Mouse (Mus musculus): ENCODE data around the gene Id3. TPM values are rescaled to one million over a fixed set of nuclear protein-coding genes. Genes with fewer than 3 reads are reported as not detected.
A peak's percentile ranks its signal among the peaks of the same experiment; 100 is the strongest.
"Not testable (repeated sequence)": the region's sequence is repeated elsewhere in the genome, so short reads cannot be mapped to it uniquely, and the experiment has no call there.

Gene Id3
- polyA plus RNA-seq (2015; fragmentation: Nextera tagmentation; extraction: Ambion mirVana), result 110 and 114 TPM in 2 replicates

DNA sequence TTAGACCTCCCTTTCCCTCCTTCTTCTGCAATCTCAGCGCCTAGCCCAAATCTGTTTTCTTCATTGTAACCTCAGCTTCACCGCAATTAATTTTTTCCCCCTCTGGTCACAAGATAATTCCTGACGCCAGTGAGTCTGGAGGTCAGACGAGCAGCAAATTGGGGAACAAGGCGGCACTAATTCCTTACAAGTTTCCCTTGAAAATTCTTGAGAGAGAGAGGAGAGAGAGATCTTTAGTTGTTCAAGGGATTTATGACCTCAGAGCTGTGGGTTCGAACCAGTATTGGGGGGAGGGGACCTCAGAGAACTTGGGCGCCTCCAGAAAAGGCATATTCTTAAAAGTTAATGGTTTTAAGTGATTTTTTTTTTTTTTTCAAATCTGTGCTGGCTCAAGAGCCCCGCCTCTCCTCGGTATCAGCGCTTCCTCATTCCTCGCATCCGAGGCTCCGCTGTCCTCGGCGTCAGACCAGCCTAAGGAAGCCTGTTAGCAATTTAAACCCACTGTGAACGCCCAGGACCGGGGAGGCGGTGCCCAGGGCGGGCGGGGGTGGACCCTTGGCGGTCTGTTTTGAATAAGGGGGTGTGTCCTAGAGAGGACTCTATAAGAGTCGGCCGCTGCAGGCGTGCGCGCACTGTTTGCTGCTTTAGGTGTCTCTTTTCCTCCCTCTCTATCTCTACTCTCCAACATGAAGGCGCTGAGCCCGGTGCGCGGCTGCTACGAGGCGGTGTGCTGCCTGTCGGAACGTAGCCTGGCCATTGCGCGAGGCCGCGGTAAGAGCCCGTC is at the start of gene Id3:
Gene Id3 (plus strand): TSS at position 305 of the 784 bp plus-strand sequence.
- under 1% methylated on average over 39 of the region's 39 CpGs for WGBS
- H3K4me3 ChIP-seq (ENCODE audit: low read depth, low read length), result peak within 1 kb of the TSS; percentile 40
- no peaks in the 10 kb centered on the region for H3K9me3 ChIP-seq (replicated peaks; ENCODE audit: control insufficient read depth, low read length, poor library complexity, severe bottlenecking)
- peak; percentile 79 for ATAC-seq
- H3K4me2 ChIP-seq (ENCODE audit: low read length), result peak within 1 kb of the TSS; percentile 68
- peaks cover 29% of the 10 kb centered on the region for H3K4me1 ChIP-seq (ENCODE audit: control insufficient read depth, insufficient read depth, low read length)
- H3K27ac ChIP-seq (ENCODE audit: low read length), result peak within 1 kb of the TSS; percentile 65
- H3K36me3 ChIP-seq (ENCODE audit: control insufficient read depth, insufficient read depth, low read length), result no peaks in the 10 kb centered on the region
- peaks cover 8% of the 10 kb centered on the region; the same call in 1 of the 2 replicates for H3K27me3 ChIP-seq (ENCODE audit: control insufficient read depth, insufficient read depth, low read depth, low read length)
- peak within 1 kb of the TSS; percentile 62 for H3K9ac ChIP-seq (ENCODE audit: low read depth, low read length)

- Histone ChIP-seq H3K4me3 (ENCODE audit: low read depth, low read length) (no peak overlapping the region), H3K27ac (ENCODE audit: low read length) (peak overlapping the region; percentile 46; the same call in 1 of the 2 replicates), H3K4me1 (ENCODE audit: control insufficient read depth, insufficient read depth, low read length) (no peaks in the 10 kb centered on the region), H3K9ac (ENCODE audit: low read depth, low read length) (no peak overlapping the region), H3K36me3 (ENCODE audit: control insufficient read depth, insufficient read depth, low read length) (no peaks in the 10 kb centered on the region), H3K27me3 (ENCODE audit: control insufficient read depth, insufficient read depth, low read depth, low read length) (no peaks in the 10 kb centered on the region), H3K9me3 (replicated peaks; ENCODE audit: control insufficient read depth, low read length, poor library complexity, severe bottlenecking) (no peaks in the 10 kb centered on the region), H3K4me2 (ENCODE audit: low read length) (no peak overlapping the region)
- peak; percentile 66 for ATAC-seq
- 55% methylated on average over 18 of the region's 18 CpGs for WGBS
Observed at GRCm38 (mm10) chr4:136094519-136095219, 48.6 kb upstream of the Id3 start.

DNA sequence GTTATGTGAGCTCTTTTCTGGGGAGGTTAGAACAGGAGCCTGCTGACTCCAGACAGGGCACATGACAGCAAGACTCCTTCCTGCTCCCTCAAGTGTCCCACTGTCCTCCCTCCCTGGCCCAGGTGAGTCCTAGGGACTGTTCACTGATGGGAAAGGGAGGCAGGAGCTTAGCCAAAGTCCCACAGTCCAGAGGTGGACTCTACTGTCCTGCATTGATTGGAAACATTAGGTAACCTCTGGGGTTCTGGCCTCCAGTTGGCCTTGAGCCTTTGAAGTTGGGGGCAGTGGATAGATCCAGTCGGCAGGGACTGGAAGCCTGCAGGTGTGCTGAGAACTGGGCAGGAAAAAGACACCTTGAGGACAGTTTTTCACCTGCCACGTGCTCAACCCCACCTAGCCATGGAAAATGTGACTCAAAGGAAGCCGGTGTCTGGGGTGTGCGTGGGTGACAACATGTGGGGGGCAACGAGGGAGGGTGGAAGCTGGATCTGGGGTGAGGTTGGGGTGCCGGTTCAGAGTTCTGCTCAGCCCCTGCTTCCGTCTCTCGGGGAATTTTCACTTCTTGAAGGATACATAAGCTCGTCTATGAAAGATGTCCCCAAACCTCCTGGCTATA is 47.7 kb upstream of the Id3 start:
- no peak overlapping the region for H3K4me2 ChIP-seq (ENCODE audit: low read length)
- H3K27me3 ChIP-seq (ENCODE audit: control insufficient read depth, insufficient read depth, low read depth, low read length), result no peaks in the 10 kb centered on the region
- H3K36me3 ChIP-seq (ENCODE audit: control insufficient read depth, insufficient read depth, low read length), result no peaks in the 10 kb centered on the region
- H3K4me1 ChIP-seq (ENCODE audit: control insufficient read depth, insufficient read depth, low read length), result no peaks in the 10 kb centered on the region
- H3K9me3 ChIP-seq (replicated peaks; ENCODE audit: control insufficient read depth, low read length, poor library complexity, severe bottlenecking), result no peaks in the 10 kb centered on the region
- no peak overlapping the region for H3K9ac ChIP-seq (ENCODE audit: low read depth, low read length)
- no peak for ATAC-seq
- 85% methylated on average over 9 of the region's 9 CpGs for WGBS
- 0 out of 2 replicates have a peak overlapping the region, but pooled peaks have one; percentile 32 for H3K27ac ChIP-seq (ENCODE audit: low read length)
- no peak overlapping the region for H3K4me3 ChIP-seq (ENCODE audit: low read depth, low read length)

GRCm38 (mm10) chr4:136096446-136097113 is 46.7 kb upstream of the Id3 start:
- Histone ChIP-seq H3K4me1 (ENCODE audit: control insufficient read depth, insufficient read depth, low read length) (no peaks in the 10 kb centered on the region), H3K4me3 (ENCODE audit: low read depth, low read length) (no peak overlapping the region), H3K36me3 (ENCODE audit: control insufficient read depth, insufficient read depth, low read length) (no peaks in the 10 kb centered on the region), H3K27ac (ENCODE audit: low read length) (no peak overlapping the region), H3K9ac (ENCODE audit: low read depth, low read length) (no peak overlapping the region), H3K27me3 (ENCODE audit: control insufficient read depth, insufficient read depth, low read depth, low read length) (no peaks in the 10 kb centered on the region), H3K9me3 (replicated peaks; ENCODE audit: control insufficient read depth, low read length, poor library complexity, severe bottlenecking) (no peaks in the 10 kb centered on the region), H3K4me2 (ENCODE audit: low read length) (no peak overlapping the region)
- 72% methylated on average over 11 of the region's 11 CpGs for WGBS
- ATAC-seq, result no peak

GRCm38 (mm10) chr4:136098446-136098845 is 44.9 kb upstream of the Id3 start:
- no peak overlapping the region for H3K9ac ChIP-seq (ENCODE audit: low read depth, low read length)
- WGBS, result 93% methylated on average over 3 of the region's 3 CpGs
- H3K9me3 ChIP-seq (replicated peaks; ENCODE audit: control insufficient read depth, low read length, poor library complexity, severe bottlenecking), result no peaks in the 10 kb centered on the region
- no peaks in the 10 kb centered on the region for H3K36me3 ChIP-seq (ENCODE audit: control insufficient read depth, insufficient read depth, low read length)
- H3K27ac ChIP-seq (ENCODE audit: low read length), result no peak overlapping the region
- no peak overlapping the region for H3K4me2 ChIP-seq (ENCODE audit: low read length)
- H3K4me3 ChIP-seq (ENCODE audit: low read depth, low read length), result no peak overlapping the region
- no peaks in the 10 kb centered on the region for H3K4me1 ChIP-seq (ENCODE audit: control insufficient read depth, insufficient read depth, low read length)
- no peak for ATAC-seq
- peaks cover 9% of the 10 kb centered on the region for H3K27me3 ChIP-seq (ENCODE audit: control insufficient read depth, insufficient read depth, low read depth, low read length)

DNA sequence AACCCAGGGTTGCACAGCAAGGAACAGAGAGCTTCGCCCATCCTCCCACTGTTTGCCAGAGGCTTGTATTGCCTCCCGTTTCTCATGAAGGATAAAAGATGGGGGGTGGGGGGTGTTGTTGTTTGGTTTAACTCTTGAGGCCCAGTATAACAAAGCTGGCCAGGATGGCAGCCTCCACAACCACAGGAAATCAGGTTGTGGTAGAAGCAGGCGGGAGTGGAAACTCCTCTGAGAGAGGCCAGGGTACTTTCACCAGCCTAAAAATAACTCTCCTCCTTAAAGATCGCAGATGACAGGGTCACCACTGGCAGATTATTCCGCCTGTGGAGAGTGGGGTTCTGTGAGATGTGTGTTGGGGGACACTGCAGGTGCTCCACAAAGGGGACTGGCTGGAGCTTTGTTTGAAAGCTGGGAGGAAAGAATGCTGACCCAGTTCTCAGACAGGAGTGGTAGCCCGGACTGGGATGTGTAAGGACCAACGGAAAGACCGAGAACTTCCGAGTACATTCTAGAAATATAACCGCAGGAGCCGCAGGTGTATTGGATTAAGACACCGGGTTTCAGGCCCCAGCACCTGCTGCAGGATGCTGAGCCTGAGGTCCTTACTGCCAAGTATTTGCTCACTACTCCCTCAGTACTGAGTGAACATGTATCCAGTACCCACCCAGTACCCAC is 42.8 kb upstream of the Id3 start:
- H3K27ac ChIP-seq (ENCODE audit: low read length), result no peak overlapping the region
- H3K9me3 ChIP-seq (replicated peaks; ENCODE audit: control insufficient read depth, low read length, poor library complexity, severe bottlenecking), result no peaks in the 10 kb centered on the region
- no peaks in the 10 kb centered on the region for H3K36me3 ChIP-seq (ENCODE audit: control insufficient read depth, insufficient read depth, low read length)
- 77% methylated on average over 12 of the region's 12 CpGs for WGBS
- H3K27me3 ChIP-seq (ENCODE audit: control insufficient read depth, insufficient read depth, low read depth, low read length), result peaks cover 9% of the 10 kb centered on the region
- no peak for ATAC-seq
- no peak overlapping the region for H3K4me3 ChIP-seq (ENCODE audit: low read depth, low read length)
- no peak overlapping the region for H3K4me2 ChIP-seq (ENCODE audit: low read length)
- H3K4me1 ChIP-seq (ENCODE audit: control insufficient read depth, insufficient read depth, low read length), result no peaks in the 10 kb centered on the region
- H3K9ac ChIP-seq (ENCODE audit: low read depth, low read length), result no peak overlapping the region

- ATAC-seq; H3K27ac ChIP-seq (ENCODE audit: low read length); H3K9me3 ChIP-seq (replicated peaks; ENCODE audit: control insufficient read depth, low read length, poor library complexity, severe bottlenecking); H3K9ac ChIP-seq (ENCODE audit: low read depth, low read length); H3K27me3 ChIP-seq (ENCODE audit: control insufficient read depth, insufficient read depth, low read depth, low read length); H3K36me3 ChIP-seq (ENCODE audit: control insufficient read depth, insufficient read depth, low read length); H3K4me3 ChIP-seq (ENCODE audit: low read depth, low read length); H3K4me2 ChIP-seq (ENCODE audit: low read length); H3K4me1 ChIP-seq (ENCODE audit: control insufficient read depth, insufficient read depth, low read length): not testable (repeated sequence)
- WGBS, result 80% methylated on average over 4 of the region's 4 CpGs
Observed at GRCm38 (mm10) chr4:136101753-136102152, 41.5 kb upstream of the Id3 start.

DNA sequence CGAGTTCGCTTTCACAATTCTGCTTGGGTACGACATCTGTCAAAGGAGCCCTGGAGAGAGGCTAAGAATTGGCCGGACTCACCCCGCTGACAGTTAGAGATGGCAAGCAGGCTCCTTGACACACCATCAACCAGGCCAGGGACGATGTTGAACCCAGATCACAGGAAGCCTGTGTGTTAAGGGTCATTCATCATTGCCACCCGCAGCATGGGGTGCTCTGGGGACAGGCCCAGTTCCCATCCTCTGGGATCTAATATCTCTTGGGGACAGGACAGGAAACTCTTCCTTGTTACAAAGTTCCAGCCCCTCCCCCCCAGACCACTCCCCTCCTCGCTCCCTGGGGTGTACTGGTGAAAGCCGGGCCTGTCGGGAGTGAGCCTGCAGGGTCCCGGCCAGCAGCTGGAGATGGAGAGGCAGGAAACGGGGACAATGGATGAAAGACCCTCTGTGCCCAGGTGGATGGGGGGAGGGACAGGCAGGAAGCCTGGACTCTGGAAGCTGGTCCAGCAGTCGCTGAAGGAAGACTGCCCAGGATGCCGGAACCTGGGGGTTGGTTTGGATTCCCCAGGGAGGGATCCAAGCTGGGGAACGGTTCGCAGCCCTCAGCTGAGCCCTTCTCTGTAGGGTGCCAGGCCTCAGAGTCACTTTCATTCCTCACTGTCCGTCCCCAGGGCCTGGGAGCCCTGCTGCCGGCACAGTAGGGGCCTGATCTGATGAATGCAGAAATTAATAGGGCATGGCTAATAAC is 38.5 kb upstream of the Id3 start:
- Histone ChIP-seq H3K9ac (ENCODE audit: low read depth, low read length) (no peak overlapping the region), H3K4me1 (ENCODE audit: control insufficient read depth, insufficient read depth, low read length) (no peaks in the 10 kb centered on the region), H3K36me3 (ENCODE audit: control insufficient read depth, insufficient read depth, low read length) (no peaks in the 10 kb centered on the region), H3K4me2 (ENCODE audit: low read length) (no peak overlapping the region), H3K9me3 (replicated peaks; ENCODE audit: control insufficient read depth, low read length, poor library complexity, severe bottlenecking) (no peaks in the 10 kb centered on the region), H3K27ac (ENCODE audit: low read length) (no peak overlapping the region), H3K4me3 (ENCODE audit: low read depth, low read length) (no peak overlapping the region), H3K27me3 (ENCODE audit: control insufficient read depth, insufficient read depth, low read depth, low read length) (peaks cover 9% of the 10 kb centered on the region)
- no peak for ATAC-seq
- 7% methylated on average over 18 of the region's 18 CpGs for WGBS
